Mouse (Mus musculus) cerebellum, adult 2 months (tissue): Measurements from ENCODE around the gene Pdss2. TPM values are rescaled to one million over a fixed set of nuclear protein-coding genes. Genes with fewer than 3 reads are reported as not detected.

Source experiments
- DNase-seq, 2 experiments: peaks; one replicate each; pipeline ENCODE4 v3.0.0; 2021
- H3K27ac ChIP-seq: fragments of 200-500 bp; 2 replicates; pipeline ENCODE4 v1.5.1; 2012; ENCODE audit warnings: low read length, control low read depth, inconsistent platforms; ENCODE audit not compliant: insufficient read depth
- H3K27me3 ChIP-seq: fragments of 200-500 bp; 2 replicates; pipeline ENCODE4 v1.6.1; 2012; ENCODE audit warnings: inconsistent platforms, mild to moderate bottlenecking, low read length, moderate library complexity; ENCODE audit not compliant: control insufficient read depth, insufficient read depth
- H3K4me1 ChIP-seq: fragments of 200-500 bp; 2 replicates; pipeline ENCODE4 v1.6.1; 2011; ENCODE audit warnings: low read length; ENCODE audit not compliant: control insufficient read depth, insufficient read depth
- H3K4me3 ChIP-seq: fragments of 200-500 bp; replicated peaks from 2 replicates; pipeline ENCODE3; 2011; ENCODE audit warnings: mild to moderate bottlenecking, low read depth, low read length, control low read depth; ENCODE audit not compliant: insufficient read depth
- CTCF ChIP-seq: fragments of 200-500 bp; IDR thresholded peaks from 2 replicates; pipeline ENCODE4 v1.5.1; 2011; ENCODE audit warnings: low read depth, mild to moderate bottlenecking, control low read depth, low read length, moderate library complexity, borderline replicate concordance; ENCODE audit not compliant: insufficient read depth
- POLR2A ChIP-seq: fragments of 200-500 bp; IDR thresholded peaks from 2 replicates; pipeline ENCODE4 v1.6.1; 2011; ENCODE audit warnings: low read length, control low read depth, borderline replicate concordance; ENCODE audit not compliant: insufficient read depth
- WGBS: fragments of 180-500 bp; shearing (Covaris S2); methylation state at CpG from one replicate; pipeline ENCODE4 v1.1.7; 2018; 5-methylcytosine and 5-hydroxymethylcytosine counted together
- polyA plus RNA-seq: library from polyadenylated mRNA; depleted of rRNA; stranded (reverse); fragments of >200 nt; gene quantifications from 2 replicates; pipeline ENCODE4 v1.2.3, GENCODE M21; 2012

Pdss2 gene
- polyA plus RNA-seq, 1 experiment = 13.7 TPM

DNA sequence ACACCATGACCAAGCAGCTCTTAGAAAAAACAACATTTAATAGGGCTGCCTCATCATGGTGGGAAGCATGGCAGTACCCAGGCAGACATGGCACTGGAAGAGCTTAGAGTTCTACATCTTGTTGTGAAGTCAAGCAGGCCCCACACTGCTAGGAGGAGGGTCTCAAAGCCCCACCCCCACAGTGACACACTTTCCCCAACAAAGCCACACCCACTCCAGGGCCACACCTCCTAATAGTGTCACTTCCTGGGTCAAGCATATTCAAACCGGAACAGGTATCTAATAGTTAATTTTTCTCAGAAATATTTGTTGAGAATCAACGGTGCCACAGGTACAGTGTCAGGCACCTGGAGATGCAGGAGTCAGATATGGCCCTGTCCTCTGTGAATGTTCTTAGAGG, 244.9 kb downstream of the Pdss2 start:
- Histone ChIP-seq H3K27ac (no peak overlapping the region), H3K4me3 (no peak overlapping the region), H3K4me1 (no peaks in the 10 kb centered on the region), H3K27me3 (no peaks in the 10 kb centered on the region)
- TF ChIP-seq CTCF = no peak
- WGBS = 94% methylated on average over 2 of the region's 2 CpGs
- DNase-seq = no peak

DNA sequence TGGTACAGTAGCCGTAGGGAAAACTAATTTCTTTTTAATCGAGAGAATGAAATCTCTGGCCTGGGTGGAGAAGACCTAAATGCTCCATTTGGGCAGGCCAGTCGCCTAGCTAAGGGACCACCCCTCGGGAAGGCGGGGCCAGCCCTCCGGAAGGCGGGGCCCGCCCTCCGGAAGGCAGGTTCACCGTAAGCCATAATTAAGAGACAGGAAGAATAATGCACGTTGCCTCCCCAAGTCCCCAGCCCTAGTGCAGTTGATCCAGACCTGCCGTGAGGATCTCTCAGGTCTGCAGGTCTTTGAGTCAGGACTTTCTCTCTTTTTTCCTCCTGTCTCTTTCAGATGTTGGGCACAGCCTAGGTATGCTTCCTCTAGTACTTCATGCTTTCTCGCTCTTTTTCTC, 246.4 kb downstream of the Pdss2 start:
- DNase-seq = no peak
- Histone ChIP-seq H3K27ac (no peak overlapping the region), H3K4me3 (no peak overlapping the region), H3K27me3 (no peaks in the 10 kb centered on the region), H3K4me1 (no peaks in the 10 kb centered on the region)
- WGBS = 46% methylated on average over 13 of the region's 13 CpGs
- TF ChIP-seq POLR2A (no peak), CTCF (no peak)

DNA sequence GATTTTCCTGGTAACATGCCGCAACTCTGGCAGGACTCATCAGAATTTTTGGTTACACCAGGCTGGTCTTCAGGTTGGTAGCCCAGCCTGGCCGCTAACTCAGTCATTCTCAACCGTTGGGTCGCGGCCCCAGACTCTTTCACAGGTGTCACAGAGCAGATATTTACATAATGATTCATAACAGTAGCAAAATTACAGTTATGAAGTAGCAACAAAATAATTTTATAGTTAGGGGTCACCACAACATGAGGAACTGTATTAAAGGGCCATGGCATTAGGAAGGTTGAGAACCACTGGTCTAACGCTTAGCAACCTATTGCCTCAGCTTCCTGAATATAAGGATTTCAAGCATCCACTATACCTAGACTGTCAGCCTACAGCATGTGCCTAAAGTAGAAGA, 247.0 kb downstream of the Pdss2 start:
- no peak for DNase-seq
- Histone ChIP-seq H3K4me1 (no peaks in the 10 kb centered on the region), H3K4me3 (no peak overlapping the region), H3K27ac (no peak overlapping the region), H3K27me3 (no peaks in the 10 kb centered on the region)
- 92% methylated on average over 6 of the region's 6 CpGs for WGBS
- TF ChIP-seq POLR2A (no peak), CTCF (no peak)

DNA sequence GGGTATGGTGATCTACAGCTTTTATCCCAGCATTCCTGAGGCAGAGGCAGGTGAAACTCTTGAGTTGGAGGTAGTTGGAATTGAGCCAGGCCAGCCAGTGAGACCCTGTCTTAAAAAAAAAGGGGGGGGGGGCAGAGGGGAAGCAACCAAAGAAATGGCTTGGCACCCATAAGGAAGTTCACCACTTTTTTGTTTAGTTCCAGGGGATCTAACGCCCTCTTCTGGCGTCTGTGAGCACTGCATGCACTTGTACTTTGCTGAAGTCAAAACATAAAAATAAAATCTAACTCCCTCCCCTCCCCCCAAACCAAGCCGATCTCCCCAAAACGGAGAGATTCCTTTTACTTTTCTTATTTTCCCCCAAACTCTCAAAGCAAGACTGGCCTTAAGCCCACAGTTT, 254.1 kb downstream of the Pdss2 start:
- Histone ChIP-seq H3K4me3 (no peak overlapping the region), H3K27ac (no peak overlapping the region), H3K4me1 (no peaks in the 10 kb centered on the region; the same call in 1 of the 2 replicates), H3K27me3 (no peaks in the 10 kb centered on the region)
- DNase-seq = no peak
- 50% methylated on average over 4 of the region's 4 CpGs for WGBS
- peak; percentile 26; the same call in 1 of the 2 replicates for TF ChIP-seq CTCF
- no peak for TF ChIP-seq POLR2A

DNA sequence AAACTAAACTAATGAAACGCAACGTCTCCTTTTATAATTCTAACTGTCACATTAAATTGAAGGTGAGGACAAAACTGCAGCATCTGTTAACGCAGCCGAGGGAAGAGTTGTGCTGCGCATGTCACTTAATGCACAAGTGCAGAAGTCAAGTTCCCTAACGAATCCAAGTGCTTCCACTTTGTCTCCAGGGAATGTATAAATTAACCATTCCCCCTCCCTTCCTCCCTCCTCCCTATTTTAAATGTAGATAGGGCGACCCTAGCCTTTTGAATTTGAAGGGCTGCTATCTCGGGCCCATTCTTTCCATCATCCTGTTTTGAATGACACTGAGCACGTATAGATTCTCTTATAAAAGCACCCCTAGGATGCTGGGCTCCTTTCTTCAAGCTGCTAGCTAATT, 256.2 kb downstream of the Pdss2 start:
- 55% methylated on average over 9 of the region's 9 CpGs for WGBS
- H3K27me3 ChIP-seq = no peaks in the 10 kb centered on the region
- no peaks in the 10 kb centered on the region; the same call in 1 of the 2 replicates for H3K4me1 ChIP-seq
- no peak overlapping the region for H3K27ac ChIP-seq
- no peak for DNase-seq
- H3K4me3 ChIP-seq = no peak overlapping the region
- TF ChIP-seq CTCF (no peak), POLR2A (no peak)

DNA sequence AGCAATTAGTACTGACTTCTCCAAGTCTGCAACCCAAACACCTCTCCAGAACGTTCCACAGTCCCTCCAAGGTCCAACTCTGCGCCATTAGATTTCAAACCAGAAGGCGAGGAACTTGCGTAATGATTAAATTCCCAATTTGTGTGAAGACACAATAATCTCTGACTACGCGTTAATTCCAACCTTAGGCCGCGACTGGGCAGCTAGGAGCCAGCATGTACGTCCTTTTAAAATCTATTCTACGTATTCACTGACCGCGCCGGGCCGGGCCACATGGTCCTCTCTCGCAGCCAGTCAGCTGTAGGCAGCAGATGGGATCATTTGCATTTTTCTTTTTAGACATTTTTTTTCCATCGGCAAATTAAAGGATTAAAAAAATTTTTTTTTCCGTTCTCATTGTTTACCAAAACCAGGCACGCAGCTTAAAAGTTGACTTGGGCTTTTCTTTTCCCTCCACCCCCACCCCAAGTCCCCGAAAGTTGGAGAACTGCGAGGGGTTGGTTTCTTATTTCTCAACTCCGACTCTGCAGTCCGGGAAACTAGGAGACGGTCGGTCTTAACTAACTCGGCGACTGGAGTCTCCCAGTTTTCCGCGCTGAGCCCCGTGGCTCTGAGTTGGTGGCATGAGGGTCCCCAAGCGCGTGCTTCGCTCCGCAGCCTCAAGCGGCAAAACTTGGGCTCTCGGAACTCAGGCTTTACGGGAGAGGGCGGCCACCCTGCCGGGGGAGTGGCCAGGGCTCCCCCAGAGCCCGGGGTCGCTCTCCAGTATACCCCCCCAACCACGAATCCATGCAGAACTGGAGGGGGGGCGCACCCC, 256.8 kb downstream of the Pdss2 start:
- H3K4me3 ChIP-seq = peak overlapping the region; percentile 60
- no peaks in the 10 kb centered on the region; the same call in 1 of the 2 replicates for H3K4me1 ChIP-seq
- WGBS = 3% methylated on average over 41 of the region's 42 CpGs
- peak; percentile 29 to 33 for DNase-seq
- no peaks in the 10 kb centered on the region for H3K27me3 ChIP-seq
- H3K27ac ChIP-seq = no peak overlapping the region
- no peak for TF ChIP-seq CTCF
- TF ChIP-seq POLR2A = no peak

DNA sequence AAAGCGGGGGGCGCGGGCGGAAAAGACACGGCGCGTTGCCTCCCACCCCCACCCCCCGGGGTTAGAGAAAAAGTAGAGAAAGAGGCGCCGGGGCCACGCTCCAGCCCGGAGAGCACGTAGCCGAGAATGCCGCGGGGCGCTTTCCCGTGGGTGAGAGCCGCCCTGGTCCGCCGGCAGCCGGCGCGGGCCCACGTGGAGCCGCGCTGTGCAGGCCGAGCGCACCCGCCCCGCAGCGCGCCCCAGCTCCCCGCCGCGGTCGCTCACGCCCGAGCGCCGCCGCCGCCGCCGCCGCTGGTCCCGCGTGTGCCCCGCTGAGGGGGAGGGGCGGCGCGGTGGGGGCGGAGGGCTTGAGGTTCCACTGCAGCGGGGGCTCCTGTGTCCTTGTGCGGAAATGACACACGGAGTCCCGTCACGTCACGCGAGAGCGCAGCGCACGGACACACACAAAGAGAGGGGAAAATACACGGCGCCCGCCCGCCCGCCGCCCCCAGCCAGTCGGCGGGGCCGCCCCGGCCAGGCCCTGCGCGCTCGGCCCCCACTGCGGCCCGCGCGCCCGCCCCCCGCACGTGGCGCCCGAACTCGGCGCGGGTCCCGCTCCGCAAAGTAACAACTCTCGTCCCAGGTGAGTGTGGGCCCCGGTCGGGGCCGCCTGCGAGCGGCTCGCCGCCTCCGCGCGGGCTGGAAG, 257.6 kb downstream of the Pdss2 start, which contains the start of gene Bend3:
Gene Bend3 (plus strand): TSS at position 81 of the 685 bp plus-strand sequence.
- Histone ChIP-seq H3K27ac (no peak within 1 kb of the TSS), H3K27me3 (no peaks in the 10 kb centered on the region), H3K4me3 (peak within 1 kb of the TSS; percentile 60), H3K4me1 (no peaks in the 10 kb centered on the region; the same call in 1 of the 2 replicates)
- peak in 1 of 2 experiments; percentile 52 for DNase-seq
- under 1% methylated on average over 99 of the region's 101 CpGs for WGBS
- TF ChIP-seq POLR2A = no peak
- TF ChIP-seq CTCF = no peak
